Mouse (Mus musculus): Measurements from ENCODE around the gene Casp8. TPM values are rescaled to one million over a fixed set of nuclear protein-coding genes. Genes with fewer than 3 reads are reported as not detected.
"Not testable (repeated sequence)": the region's sequence is repeated elsewhere in the genome, so short reads cannot be mapped to it uniquely, and the experiment has no call there.

The Casp8 gene
- total RNA-seq, 4 experiments from 2014 or later, result 2.0 to 4.2 (median 3.1) TPM

- DNase-seq (ENCODE audit: low spot score in 2 of 2), result not testable (repeated sequence)
These were observed 5.5 kb downstream of the Casp8 start for GRCm38 (mm10) chr1:58800644-58801043.

GRCm38 (mm10) chr1:58801558-58802285, 6.5 kb downstream of the Casp8 start:
- no peak for DNase-seq (ENCODE audit: low spot score in 2 of 2)

- no peak for DNase-seq (ENCODE audit: low spot score in 2 of 2)
These were observed 7.4 kb downstream of the Casp8 start for GRCm38 (mm10) chr1:58802322-58803273.

GRCm38 (mm10) chr1:58803531-58803930, 8.4 kb downstream of the Casp8 start:
- DNase-seq (ENCODE audit: low spot score in 2 of 2), result no peak

GRCm38 (mm10) chr1:58806651-58807050, 11.5 kb downstream of the Casp8 start:
- no peak for DNase-seq (ENCODE audit: low spot score in 2 of 2)

GRCm38 (mm10) chr1:58826319-58826718, 31.1 kb downstream of the Casp8 start:
- no peak for DNase-seq (ENCODE audit: low spot score in 2 of 2)

- peak in 1 of 2 experiments; percentile 58 for DNase-seq (ENCODE audit: low spot score in 2 of 2)
These were observed 35.6 kb downstream of the Casp8 start for GRCm38 (mm10) chr1:58830741-58831140.

- no peak for DNase-seq (ENCODE audit: low spot score in 2 of 2)
These were observed 37.0 kb downstream of the Casp8 start for GRCm38 (mm10) chr1:58832198-58832597.

- peak in 1 of 2 experiments; percentile 14 for DNase-seq (ENCODE audit: low spot score in 2 of 2)
These were observed 61.6 kb downstream of the Casp8 start for GRCm38 (mm10) chr1:58856811-58857210.

- not testable (repeated sequence) for DNase-seq (ENCODE audit: low spot score in 2 of 2)
These were observed 64.0 kb downstream of the Casp8 start for GRCm38 (mm10) chr1:58859131-58859530.

GRCm38 (mm10) chr1:58859738-58860365, 64.7 kb downstream of the Casp8 start:
- not testable (repeated sequence) for DNase-seq (ENCODE audit: low spot score in 2 of 2)

GRCm38 (mm10) chr1:58860586-58860985, 65.4 kb downstream of the Casp8 start:
- DNase-seq (ENCODE audit: low spot score in 2 of 2), result not testable (repeated sequence)

GRCm38 (mm10) chr1:58876500-58876899, 81.3 kb downstream of the Casp8 start:
- DNase-seq (ENCODE audit: low spot score in 2 of 2), result not testable (repeated sequence)

- DNase-seq (ENCODE audit: low spot score in 2 of 2), result not testable (repeated sequence)
These were observed 84.1 kb downstream of the Casp8 start for GRCm38 (mm10) chr1:58879291-58879690.

- not testable (repeated sequence) for DNase-seq (ENCODE audit: low spot score in 2 of 2)
These were observed 88.1 kb downstream of the Casp8 start for GRCm38 (mm10) chr1:58883279-58883678.

GRCm38 (mm10) chr1:58885646-58886045, 90.5 kb downstream of the Casp8 start:
- DNase-seq (ENCODE audit: low spot score in 2 of 2), result no peak

- DNase-seq (ENCODE audit: low spot score in 2 of 2), result no peak
These were observed 94.8 kb downstream of the Casp8 start for GRCm38 (mm10) chr1:58889826-58890546.

GRCm38 (mm10) chr1:58890697-58891290, 95.6 kb downstream of the Casp8 start:
- DNase-seq (ENCODE audit: low spot score in 2 of 2), result not testable (repeated sequence)

GRCm38 (mm10) chr1:58891481-58892170, 96.5 kb downstream of the Casp8 start:
- DNase-seq (ENCODE audit: low spot score in 2 of 2), result not testable (repeated sequence)

GRCm38 (mm10) chr1:58892386-58892785, 97.2 kb downstream of the Casp8 start:
- DNase-seq (ENCODE audit: low spot score in 2 of 2), result not testable (repeated sequence)

All from left cerebral cortex, adult 8-10 months (tissue).